Mouse (Mus musculus) forebrain, postnatal 0 days (tissue): ENCODE results near the gene Akr1a1. TPM values are rescaled to one million over a fixed set of nuclear protein-coding genes. Genes with fewer than 3 reads are reported as not detected.

Experiments
- ATAC-seq: fragments of 200-750 bp; cut with Nextera tagmentation; 2 replicates; pipeline ENCODE4 v1.8.0; 2017; ENCODE audit warnings: mild to moderate bottlenecking, moderate library complexity
- DNase-seq: peaks from one replicate; pipeline ENCODE4 v3.0.0-alpha.2; 2015
- H3K27ac ChIP-seq: fragments of 300-500 bp; sonication (generic); 2 replicates; pipeline ENCODE4 v1.5.1; 2014; ENCODE audit warnings: low read depth, mild to moderate bottlenecking, antibody characterized with exemption, low read length, moderate library complexity, mixed read lengths
- H3K27me3 ChIP-seq: fragments of 300-500 bp; sonication (generic); 2 replicates; pipeline ENCODE4 v1.6.1; 2014; ENCODE audit warnings: mild to moderate bottlenecking, low read length, mixed read lengths; ENCODE audit not compliant: insufficient read depth
- H3K36me3 ChIP-seq: fragments of 300-500 bp; sonication (generic); 2 replicates; pipeline ENCODE4 v1.6.1; 2014; ENCODE audit warnings: mild to moderate bottlenecking, moderate library complexity; ENCODE audit not compliant: insufficient read depth
- H3K4me1 ChIP-seq: fragments of 300-500 bp; sonication (generic); 2 replicates; pipeline ENCODE4 v1.6.1; 2014; ENCODE audit warnings: antibody characterized with exemption; ENCODE audit not compliant: insufficient read depth
- H3K4me2 ChIP-seq: fragments of 300-500 bp; sonication (generic); 2 replicates; pipeline ENCODE4 v1.6.1; 2014; ENCODE audit warnings: low read depth, mild to moderate bottlenecking, moderate library complexity
- H3K4me3 ChIP-seq: fragments of 300-500 bp; sonication (generic); 2 replicates; pipeline ENCODE4 v1.5.1; 2014; ENCODE audit warnings: low read depth, low read length, mixed read lengths
- H3K9ac ChIP-seq: fragments of 300-500 bp; sonication (generic); 2 replicates; pipeline ENCODE4 v1.6.1; 2014; ENCODE audit warnings: mild to moderate bottlenecking
- H3K9me3 ChIP-seq: fragments of 300-500 bp; sonication (generic); 2 replicates; pipeline ENCODE4 v1.6.1; 2016; ENCODE audit warnings: low read length
- CTCF ChIP-seq: sonication (generic); IDR thresholded peaks from 2 replicates; pipeline ENCODE4 v1.5.1; 2016; ENCODE audit warnings: antibody characterized with exemption, control low read depth, low read depth
- WGBS: fragments of 180-500 bp; shearing (Covaris S2); extraction: QIAGEN DNeasy Blood & Tissue Kit; methylation state at CpG from one replicate; pipeline ENCODE4 v1.1.7; 2014; 5-methylcytosine and 5-hydroxymethylcytosine counted together
- polyA plus RNA-seq: library from polyadenylated mRNA; unstranded; fragments of >200 nt; fragmentation: Nextera tagmentation; extraction: Ambion mirVana; gene quantifications from 2 replicates; pipeline ENCODE4 v1.2.1, GENCODE M21; 2015
- total RNA-seq: library from RNA; depleted of rRNA; stranded (reverse); fragments of >200 nt; gene quantifications from 2 replicates; pipeline ENCODE4 v1.2.3, GENCODE M21; 2014

Akr1a1 gene
- total and polyA plus RNA-seq, 2 experiments from 2014 or later, result 596 to 908 TPM

DNA sequence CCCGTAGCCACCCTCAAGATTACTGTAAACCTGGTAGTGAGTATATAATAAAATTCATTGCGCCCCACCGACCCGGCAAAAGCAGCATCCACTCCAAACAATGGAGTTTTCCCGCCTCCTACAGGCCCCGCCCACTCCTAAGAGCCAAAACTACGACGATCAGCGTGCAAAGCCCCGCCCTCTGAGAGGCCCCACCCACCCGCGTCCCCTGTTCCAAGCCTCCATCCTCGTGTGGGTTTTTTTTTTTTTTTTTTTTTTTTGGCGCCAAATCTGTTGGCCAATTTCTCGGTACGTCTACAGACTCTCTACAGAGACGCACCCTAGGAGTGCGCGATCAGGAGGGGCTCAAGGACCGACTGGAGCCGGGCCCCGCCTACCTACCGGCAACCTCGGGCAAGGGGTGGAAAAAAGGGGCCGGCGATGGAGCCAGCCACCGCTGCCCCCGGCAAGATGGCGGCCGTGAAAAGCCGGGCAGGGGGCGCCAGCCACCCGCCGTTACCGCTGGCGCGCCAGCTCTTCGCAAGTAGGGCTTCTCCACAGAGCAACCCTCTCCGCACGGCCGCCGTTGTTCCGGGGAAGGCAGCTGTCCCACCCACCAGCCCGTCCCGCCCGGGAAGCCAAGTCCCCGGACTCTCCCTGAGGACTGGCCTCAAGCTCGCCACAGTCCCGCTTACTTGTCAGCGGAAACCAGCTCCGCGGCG lies 24.7 kb downstream of the Akr1a1 start:
- Histone ChIP-seq H3K9me3 (no peaks in the 10 kb centered on the region), H3K4me2 (peak overlapping the region; percentile 68), H3K9ac (peak overlapping the region; percentile 88), H3K36me3 (no peaks in the 10 kb centered on the region), H3K4me3 (peak overlapping the region; percentile 99), H3K27ac (peak overlapping the region; percentile 96), H3K27me3 (no peaks in the 10 kb centered on the region), H3K4me1 (peaks cover 12% of the 10 kb centered on the region)
- ATAC-seq, result peak; percentile 73
- peak; percentile 52 for TF ChIP-seq CTCF
- peak; percentile 92 for DNase-seq
- 1% methylated on average over 51 of the region's 53 CpGs for WGBS

DNA sequence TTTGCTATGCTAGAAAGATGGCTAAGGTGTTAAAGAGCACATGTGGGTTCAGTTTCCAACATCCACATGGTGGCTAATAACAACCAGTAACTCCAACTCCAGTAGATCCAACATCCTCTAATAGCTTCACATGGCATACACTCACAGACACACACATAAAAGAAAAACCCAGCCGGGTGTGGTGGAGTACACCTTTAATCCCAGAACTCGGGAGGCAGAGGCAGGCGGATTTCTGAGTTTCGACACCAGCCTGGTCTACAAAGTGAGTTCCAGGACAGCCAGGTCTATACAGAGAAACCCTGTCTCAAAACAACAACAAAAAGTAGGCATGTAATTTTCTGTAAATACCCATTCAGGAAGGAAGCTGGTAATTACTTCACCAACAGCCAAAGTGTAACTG lies 26.6 kb downstream of the Akr1a1 start:
- ATAC-seq (no peak), DNase-seq (no peak)
- no peak for TF ChIP-seq CTCF
- Histone ChIP-seq H3K4me3 (no peak overlapping the region), H3K9me3 (no peaks in the 10 kb centered on the region), H3K27me3 (no peaks in the 10 kb centered on the region), H3K27ac (no peak overlapping the region), H3K9ac (no peak overlapping the region), H3K4me2 (no peak overlapping the region), H3K36me3 (peaks cover 10% of the 10 kb centered on the region), H3K4me1 (peaks cover 12% of the 10 kb centered on the region)
- WGBS, result 98% methylated on average over 4 of the region's 4 CpGs

DNA sequence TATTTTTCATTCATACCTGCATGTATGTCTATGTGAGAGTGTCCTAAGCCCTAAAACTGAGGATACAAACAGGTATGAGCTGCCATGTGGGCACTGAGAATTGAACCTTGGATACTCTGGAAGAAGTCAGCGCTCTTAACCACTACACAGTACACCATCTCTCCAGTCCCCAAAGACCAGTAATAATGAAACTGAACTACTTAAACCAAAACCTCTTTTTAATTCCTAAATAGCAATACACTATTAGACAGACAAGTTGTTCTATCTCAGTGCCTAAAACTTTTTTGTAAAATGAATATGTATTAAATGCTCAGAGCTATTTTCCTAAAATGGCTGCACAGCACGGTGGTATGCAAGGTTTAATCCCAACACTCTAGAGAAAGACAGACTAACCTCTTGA lies 36.2 kb downstream of the Akr1a1 start:
- DNase-seq (no peak), ATAC-seq (no peak)
- no peak for TF ChIP-seq CTCF
- Histone ChIP-seq H3K27me3 (no peaks in the 10 kb centered on the region), H3K9ac (no peak overlapping the region), H3K27ac (no peak overlapping the region), H3K4me1 (no peaks in the 10 kb centered on the region), H3K9me3 (no peaks in the 10 kb centered on the region), H3K36me3 (peaks cover 34% of the 10 kb centered on the region), H3K4me3 (no peak overlapping the region), H3K4me2 (no peak overlapping the region)
- WGBS, result 94% methylated on average over 2 of the region's 2 CpGs

DNA sequence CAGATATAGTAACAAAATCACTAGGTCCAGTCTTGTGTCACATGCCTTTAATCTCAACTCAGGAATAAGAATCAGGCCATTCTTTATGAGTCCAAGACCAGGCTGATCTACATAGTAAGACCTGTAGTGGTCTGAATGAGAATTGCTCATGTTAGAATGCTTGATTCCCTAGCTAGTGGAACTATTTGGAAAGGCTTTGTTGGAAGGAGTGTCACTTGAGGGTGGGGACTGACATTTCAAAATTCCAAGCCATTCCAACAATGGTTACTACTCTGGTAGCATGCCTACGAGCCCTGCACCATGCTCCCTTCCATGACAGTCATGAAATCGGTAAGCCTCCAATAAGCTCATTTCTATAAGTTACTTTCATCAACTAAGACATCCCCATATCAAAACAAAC lies 38.9 kb downstream of the Akr1a1 start:
- no peak for DNase-seq
- H3K4me1 ChIP-seq, result no peaks in the 10 kb centered on the region
- no peak for ATAC-seq
- H3K4me2 ChIP-seq, result no peak overlapping the region
- no peaks in the 10 kb centered on the region for H3K27me3 ChIP-seq
- no peak overlapping the region for H3K4me3 ChIP-seq
- no peak for TF ChIP-seq CTCF
- no peak overlapping the region for H3K27ac ChIP-seq
- no peaks in the 10 kb centered on the region for H3K9me3 ChIP-seq
- no peak overlapping the region for H3K9ac ChIP-seq
- H3K36me3 ChIP-seq, result peaks cover 39% of the 10 kb centered on the region
- 90% methylated on average over 2 of the region's 2 CpGs for WGBS

DNA sequence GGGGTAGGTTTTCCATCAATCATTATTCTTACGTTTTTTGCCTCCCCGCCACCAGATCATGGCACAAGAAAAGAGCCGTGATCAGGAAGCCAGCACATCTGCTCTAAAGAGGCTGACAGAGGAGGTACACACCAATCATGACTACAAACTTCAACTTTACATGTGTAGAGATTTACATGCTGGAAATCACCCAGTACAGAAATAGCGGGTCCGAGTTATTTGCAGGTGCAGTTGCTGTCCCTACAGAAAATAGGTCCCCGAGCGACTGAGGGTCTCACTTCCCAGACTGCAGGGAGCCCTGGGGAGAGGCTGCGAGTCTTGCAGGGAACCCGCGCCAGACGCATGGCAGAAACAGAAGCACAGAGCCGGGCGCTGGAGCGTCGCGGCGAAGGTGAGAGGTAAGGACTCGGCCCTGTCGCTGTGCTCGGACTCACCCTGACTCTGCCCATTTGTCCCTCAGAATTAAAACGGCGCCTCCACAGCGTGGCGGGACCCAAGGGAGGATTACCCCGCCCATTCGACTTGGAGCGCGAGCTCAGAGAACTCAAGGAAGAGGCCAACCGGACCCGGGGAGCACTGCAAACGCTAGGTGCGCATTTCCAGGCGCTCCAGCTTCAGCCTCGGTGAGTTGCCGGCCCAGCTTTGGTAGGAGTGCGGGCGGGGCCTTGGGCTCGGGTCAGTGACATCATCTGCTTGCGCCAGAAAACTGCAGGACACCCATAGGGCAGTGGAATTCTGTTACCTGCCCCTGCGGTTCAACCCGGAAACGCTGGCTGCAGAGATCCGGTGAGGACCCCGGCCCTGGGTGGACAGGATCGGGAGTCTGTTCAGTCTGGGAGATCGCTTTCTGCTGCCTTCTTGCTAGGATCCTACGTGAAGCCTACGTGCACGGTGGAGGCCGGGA lies 54.2 kb downstream of the Akr1a1 start:
- Histone ChIP-seq H3K4me3 (peak overlapping the region; percentile 49), H3K9ac (peak overlapping the region; percentile 71), H3K27me3 (no peaks in the 10 kb centered on the region), H3K36me3 (peaks cover 31% of the 10 kb centered on the region), H3K4me1 (peaks cover 8% of the 10 kb centered on the region; the same call in 1 of the 2 replicates), H3K9me3 (no peaks in the 10 kb centered on the region), H3K27ac (peak overlapping the region; percentile 46; the same call in 1 of the 2 replicates), H3K4me2 (peak overlapping the region; percentile 86)
- ATAC-seq (peak; percentile 96), DNase-seq (peak; percentile 87)
- TF ChIP-seq CTCF, result peak; percentile 34; the same call in 1 of the 2 replicates
- WGBS, result 1% methylated on average over 50 of the region's 50 CpGs

DNA sequence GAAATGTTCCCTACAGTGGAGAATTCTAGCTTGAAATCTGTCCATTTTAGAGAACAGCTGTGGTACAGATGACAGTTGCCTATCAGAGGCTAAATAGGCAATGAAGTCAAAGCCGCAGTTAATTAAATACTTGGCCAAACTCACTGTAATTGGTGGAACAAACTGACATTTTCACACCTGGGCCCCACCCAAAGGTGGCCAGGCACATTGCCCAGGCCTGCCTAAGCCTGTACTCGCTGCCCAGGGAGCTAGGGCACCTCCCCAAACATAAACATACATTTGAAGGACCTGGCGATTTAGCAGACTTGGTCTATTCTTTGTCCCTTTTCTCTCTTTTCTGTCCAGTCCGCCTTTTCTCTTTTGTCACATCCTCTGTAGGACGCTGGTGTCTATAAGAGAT lies 55.1 kb downstream of the Akr1a1 start, which contains the start of gene Ccdc17:
TSS of gene Ccdc17 (plus strand) at position 276 of the 400 bp plus-strand sequence.
- H3K4me3 ChIP-seq, result peak within 1 kb of the TSS; percentile 49
- H3K4me1 ChIP-seq, result peaks cover 8% of the 10 kb centered on the region; the same call in 1 of the 2 replicates
- no peaks in the 10 kb centered on the region for H3K27me3 ChIP-seq
- H3K4me2 ChIP-seq, result peak within 1 kb of the TSS; percentile 86
- DNase-seq, result no peak
- WGBS, result 23% methylated on average over 5 of the region's 5 CpGs
- H3K36me3 ChIP-seq, result peaks cover 31% of the 10 kb centered on the region
- H3K27ac ChIP-seq, result peak within 1 kb of the TSS; percentile 46; the same call in 1 of the 2 replicates
- H3K9ac ChIP-seq, result peak within 1 kb of the TSS; percentile 71
- no peak for TF ChIP-seq CTCF
- ATAC-seq, result no peak
- no peaks in the 10 kb centered on the region for H3K9me3 ChIP-seq
